Mouse (Mus musculus): ENCODE results near the gene Mtrex.

Mtrex gene

DNA sequence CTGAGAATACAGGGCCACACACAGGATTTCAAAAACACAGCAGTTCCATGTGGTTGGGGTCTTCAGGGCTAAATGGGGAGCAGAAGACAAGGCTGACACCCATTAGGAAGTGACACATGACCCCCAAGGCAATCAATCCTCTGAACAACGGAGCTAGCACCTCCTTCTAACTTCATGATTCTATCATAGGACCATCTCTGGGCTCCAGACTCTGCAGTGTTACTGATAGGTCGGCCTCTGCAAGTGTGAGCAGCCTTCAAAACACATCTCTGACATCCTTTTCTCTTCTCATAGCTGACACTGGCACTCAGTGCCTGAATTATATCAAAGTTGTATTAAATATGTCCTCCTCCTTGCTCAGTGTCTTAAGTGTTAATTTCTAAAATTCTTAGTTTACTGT lies 94.6 kb downstream of the Mtrex start:
- DNase-seq (ENCODE audit: low read depth in 2 of 2, low spot score in 2 of 2) = no peak

DNA sequence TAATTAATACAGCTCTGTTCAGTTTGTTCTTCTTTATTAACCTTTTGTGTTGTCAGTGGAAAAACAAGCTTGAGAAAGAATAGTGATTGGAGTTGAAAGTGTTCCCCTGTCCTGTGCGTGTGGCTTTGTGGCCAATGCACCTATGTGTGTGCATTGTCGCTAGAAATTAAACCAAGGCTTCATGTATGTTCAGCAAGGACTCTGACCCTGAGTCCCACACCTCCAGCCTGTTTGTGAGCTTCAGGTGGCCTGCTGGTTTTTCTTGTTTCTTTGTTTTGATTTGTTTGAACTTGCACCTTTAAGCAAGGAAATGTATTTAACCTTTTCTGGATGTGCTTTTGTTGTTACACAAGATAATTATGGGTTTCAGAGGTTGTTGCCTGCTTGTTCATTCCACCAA lies 97.6 kb downstream of the Mtrex start:
- DNase-seq (ENCODE audit: low read depth in 2 of 2, low spot score in 2 of 2) = no peak

DNA sequence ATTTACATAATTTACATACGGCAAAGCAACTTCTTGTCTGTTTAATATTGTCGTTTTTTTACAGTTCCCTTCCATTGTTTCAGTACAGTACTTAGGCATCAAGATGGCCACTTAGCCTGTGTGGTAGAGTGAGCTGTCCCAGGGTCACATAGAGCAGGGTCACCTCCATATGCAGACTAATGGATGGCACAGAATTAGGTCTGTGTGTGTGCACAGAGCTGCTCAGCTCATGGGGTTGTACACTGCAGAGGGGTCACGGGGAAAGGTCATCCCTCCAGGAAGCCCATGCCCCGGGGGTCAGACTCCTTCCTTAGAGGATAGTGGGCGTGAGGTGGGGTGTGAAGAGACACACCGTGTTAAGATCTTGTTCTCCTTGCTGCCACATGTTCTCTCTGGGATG lies 101.7 kb downstream of the Mtrex start:
- no peak for DNase-seq (ENCODE audit: low read depth in 2 of 2, low spot score in 2 of 2)

DNA sequence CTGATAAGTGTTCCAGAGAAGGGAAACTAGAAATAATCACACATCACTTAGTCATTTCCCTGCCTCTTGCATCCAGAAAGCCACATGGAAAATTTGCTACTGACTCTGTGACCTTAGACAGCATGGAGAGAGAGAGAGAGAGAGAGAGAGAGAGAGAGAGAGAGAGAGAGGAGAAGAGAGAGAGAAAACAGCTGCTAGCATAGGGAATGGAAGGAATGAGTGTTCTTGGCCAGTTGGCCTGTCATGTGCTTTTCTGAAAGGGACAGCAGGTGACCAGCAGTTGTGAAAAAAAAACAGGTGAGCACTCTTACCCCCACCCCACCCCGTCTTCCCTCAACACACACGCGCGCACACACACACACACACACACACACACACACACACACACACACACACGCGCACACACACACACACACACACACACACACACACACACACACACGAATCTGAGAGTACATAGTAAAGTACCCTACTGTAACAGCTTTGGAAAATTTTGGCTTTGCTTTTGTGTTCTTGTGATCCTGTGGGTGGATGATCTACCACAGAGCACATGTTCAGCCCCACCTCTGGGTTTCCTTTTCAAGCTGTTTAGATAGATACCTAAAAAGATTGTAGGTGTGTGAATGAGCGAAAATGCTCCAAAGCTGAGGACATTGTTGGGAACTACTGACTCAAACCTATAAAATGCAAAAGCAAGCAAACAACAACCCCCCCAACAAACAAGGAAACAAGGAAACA lies 103.1 kb downstream of the Mtrex start:
- DNase-seq (ENCODE audit: low read depth in 2 of 2, low spot score in 2 of 2) = no peak

DNA sequence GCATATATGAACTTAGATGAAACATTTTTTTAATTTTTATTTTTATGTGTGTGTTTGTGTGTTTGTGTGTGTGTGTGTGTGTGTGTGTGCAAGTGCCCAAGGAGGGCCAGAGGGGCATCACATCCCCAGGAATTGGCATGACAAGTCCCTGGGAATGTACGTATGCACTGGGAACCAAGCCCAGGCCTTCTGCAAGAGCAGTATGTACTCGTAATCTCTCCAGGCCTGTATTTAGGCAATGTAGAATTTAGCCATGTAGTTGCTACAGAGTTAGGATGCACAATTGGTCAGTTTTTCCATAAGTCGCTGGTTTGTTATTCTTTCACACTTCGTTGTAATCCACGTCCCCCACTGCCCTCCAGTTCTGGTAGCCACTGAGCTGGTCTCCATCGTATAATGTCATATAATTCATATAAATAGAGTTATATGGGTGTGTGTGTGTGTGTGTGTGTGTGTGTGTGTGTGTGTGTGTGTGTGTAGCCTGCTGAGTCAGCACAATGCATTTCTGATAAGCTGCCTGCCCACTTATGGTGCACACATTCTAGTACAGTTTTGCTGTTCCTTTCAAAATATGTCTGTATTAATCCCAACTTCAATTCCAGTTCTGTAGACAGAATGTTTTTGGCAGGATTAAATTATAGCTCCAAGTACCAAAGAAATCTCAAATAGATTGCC lies 103.8 kb downstream of the Mtrex start:
- DNase-seq (ENCODE audit: low read depth in 2 of 2, low spot score in 2 of 2) = no peak

DNA sequence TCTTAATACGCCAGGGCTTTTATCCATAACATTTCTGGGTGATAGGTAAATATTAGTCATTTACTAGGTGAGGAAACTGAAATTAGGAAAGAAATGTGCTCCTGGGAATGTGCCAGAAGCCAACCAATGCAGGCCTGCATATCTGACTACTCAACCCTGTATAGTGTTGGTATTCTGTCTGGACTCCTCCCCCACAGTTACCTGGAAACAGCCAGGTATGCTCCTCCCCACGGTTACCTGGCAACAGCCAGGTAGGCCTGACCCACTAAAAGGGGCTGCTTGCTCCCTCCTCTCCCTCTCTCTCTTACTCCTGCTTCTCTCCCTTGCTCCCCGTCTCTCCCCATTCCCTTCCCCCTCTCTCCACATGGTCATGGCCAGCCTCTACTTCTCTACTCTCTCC lies 104.8 kb downstream of the Mtrex start:
- no peak for DNase-seq (ENCODE audit: low read depth in 2 of 2, low spot score in 2 of 2)

DNA sequence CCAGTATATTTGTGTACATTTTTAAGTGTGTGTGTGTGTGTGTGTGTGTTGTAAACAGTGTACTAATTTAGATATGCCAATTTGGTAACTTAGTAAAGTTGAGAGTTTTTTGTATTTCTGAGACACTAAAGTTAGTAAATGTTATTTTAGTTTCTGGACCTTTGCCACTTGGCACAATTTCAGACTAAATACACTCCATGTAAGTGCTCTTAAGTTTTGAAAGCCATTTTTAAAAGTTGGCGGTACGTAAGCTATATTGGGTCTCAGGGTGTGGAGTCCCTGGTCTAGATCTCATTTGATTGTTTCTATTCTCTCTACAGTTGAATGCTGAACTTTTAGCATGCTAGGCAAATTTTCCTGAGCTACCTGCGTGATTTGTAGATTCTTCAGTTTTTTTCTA lies 109.1 kb downstream of the Mtrex start:
- no peak for DNase-seq (ENCODE audit: low read depth in 2 of 2, low spot score in 2 of 2)

All from CD8-positive naive resting alpha-beta T cell, adult 2 months (primary cell).